Mouse (Mus musculus) kidney, postnatal 0 days (tissue): ENCODE measurements around the gene Fgfr2. TPM values are rescaled to one million over a fixed set of nuclear protein-coding genes. Genes with fewer than 3 reads are reported as not detected.
A peak's percentile ranks its signal among the peaks of the same experiment; 100 is the strongest.

Experiments used
- ATAC-seq: fragments of 200-750 bp; cut with Nextera tagmentation; replicated peaks from 2 replicates; pipeline ENCODE4 v1.8.0; 2017; ENCODE audit warnings: low read depth, moderate number of reproducible peaks, moderate TSS enrichment, moderate library complexity; ENCODE audit not compliant: low FRiP score
- DNase-seq: peaks from one replicate; pipeline ENCODE4 v3.0.0-alpha.2; 2016; ENCODE audit warnings: low spot score
- H3K27ac ChIP-seq: fragments of 300-500 bp; sonication (generic); 2 replicates; pipeline ENCODE4 v1.5.1; 2014; ENCODE audit warnings: mild to moderate bottlenecking
- H3K27me3 ChIP-seq: fragments of 300-500 bp; sonication (generic); 2 replicates; pipeline ENCODE4 v1.6.1; 2014; ENCODE audit warnings: low read length, mixed read lengths; ENCODE audit not compliant: insufficient read depth
- H3K36me3 ChIP-seq: fragments of 300-500 bp; sonication (generic); 2 replicates; pipeline ENCODE4 v1.6.1; 2014; ENCODE audit warnings: low read length, mixed read lengths; ENCODE audit not compliant: insufficient read depth
- H3K4me1 ChIP-seq: fragments of 300-500 bp; sonication (generic); replicated peaks from 2 replicates; pipeline ENCODE4 v1.6.1; 2014; ENCODE audit warnings: antibody characterized with exemption, low read length, mixed read lengths; ENCODE audit not compliant: insufficient read depth
- H3K4me2 ChIP-seq: fragments of 300-500 bp; sonication (generic); 2 replicates; pipeline ENCODE4 v1.6.1; 2014; ENCODE audit warnings: mild to moderate bottlenecking, low read length, moderate library complexity, mixed read lengths
- H3K4me3 ChIP-seq: fragments of 300-500 bp; sonication (generic); replicated peaks from 2 replicates; pipeline ENCODE4 v1.5.1; 2014; ENCODE audit warnings: low read depth, low read length
- H3K9ac ChIP-seq: fragments of 300-500 bp; sonication (generic); 2 replicates; pipeline ENCODE4 v1.6.1; 2014; ENCODE audit warnings: low read depth, low read length
- H3K9me3 ChIP-seq: fragments of 300-500 bp; sonication (generic); replicated peaks from 2 replicates; pipeline ENCODE4 v1.6.1; 2016; ENCODE audit warnings: low read length, inconsistent platforms, mixed read lengths
- CTCF ChIP-seq: IDR thresholded peaks from 2 replicates; pipeline ENCODE4 v1.5.1; 2016; ENCODE audit warnings: antibody characterized with exemption, low read depth, mild to moderate bottlenecking, moderate library complexity
- WGBS: fragments of 180-500 bp; shearing (Covaris S2); extraction: QIAGEN DNeasy Blood & Tissue Kit; methylation state at CpG from one replicate; pipeline ENCODE4 v1.1.7; 2014; 5-methylcytosine and 5-hydroxymethylcytosine counted together
- polyA plus RNA-seq: library from polyadenylated mRNA; unstranded; fragments of >200 nt; fragmentation: Nextera tagmentation; extraction: Ambion mirVana; gene quantifications from 2 replicates; pipeline ENCODE4 v1.2.1, GENCODE M21; 2015

The Fgfr2 gene
- polyA plus RNA-seq, 1 experiment from 2014 or later: 79.8 TPM

- Histone ChIP-seq H3K4me3 (peak overlapping the region; percentile 26), H3K27me3 (peaks cover 95% of the 10 kb centered on the region), H3K9me3 (no peaks in the 10 kb centered on the region), H3K9ac (no peak overlapping the region), H3K4me1 (peaks cover 15% of the 10 kb centered on the region; the same call in 1 of the 2 replicates), H3K27ac (no peak overlapping the region), H3K4me2 (peak overlapping the region; percentile 44), H3K36me3 (no peaks in the 10 kb centered on the region)
- WGBS: under 1% methylated on average over 39 of the region's 39 CpGs
- ATAC-seq (no peak), DNase-seq (no peak)
- no peak for TF ChIP-seq CTCF
These were observed 1569.4 kb downstream of the Fgfr2 start for GRCm38 (mm10) chr7:131553771-131554175.

- no peak for ATAC-seq
- H3K27ac ChIP-seq: no peak overlapping the region
- no peaks in the 10 kb centered on the region for H3K9me3 ChIP-seq
- no peak for DNase-seq
- peaks cover 15% of the 10 kb centered on the region; the same call in 1 of the 2 replicates for H3K4me1 ChIP-seq
- no peak for TF ChIP-seq CTCF
- under 1% methylated on average over 5 of the region's 5 CpGs for WGBS
- H3K4me2 ChIP-seq: no peak overlapping the region
- no peak overlapping the region for H3K9ac ChIP-seq
- H3K36me3 ChIP-seq: no peaks in the 10 kb centered on the region
- no peak overlapping the region for H3K4me3 ChIP-seq
- peaks cover 97% of the 10 kb centered on the region for H3K27me3 ChIP-seq
These were observed 1570.4 kb downstream of the Fgfr2 start for GRCm38 (mm10) chr7:131552781-131553180.

GRCm38 (mm10) chr7:131551931-131552741 is 1571.0 kb downstream of the Fgfr2 start:
- DNase-seq: no peak
- no peak overlapping the region for H3K4me2 ChIP-seq
- WGBS: 1% methylated on average over 42 of the region's 42 CpGs
- no peaks in the 10 kb centered on the region for H3K9me3 ChIP-seq
- no peak for ATAC-seq
- peaks cover 15% of the 10 kb centered on the region; the same call in 1 of the 2 replicates for H3K4me1 ChIP-seq
- no peak overlapping the region for H3K4me3 ChIP-seq
- no peaks in the 10 kb centered on the region for H3K36me3 ChIP-seq
- TF ChIP-seq CTCF: no peak
- H3K27ac ChIP-seq: no peak overlapping the region
- H3K27me3 ChIP-seq: peaks cover 96% of the 10 kb centered on the region
- no peak overlapping the region for H3K9ac ChIP-seq

- no peak for TF ChIP-seq CTCF
- Histone ChIP-seq H3K36me3 (no peaks in the 10 kb centered on the region), H3K4me2 (no peak overlapping the region), H3K27ac (no peak overlapping the region), H3K4me1 (peaks cover 15% of the 10 kb centered on the region; the same call in 1 of the 2 replicates), H3K27me3 (peaks cover 96% of the 10 kb centered on the region), H3K9me3 (no peaks in the 10 kb centered on the region), H3K4me3 (no peak overlapping the region), H3K9ac (no peak overlapping the region)
- DNase-seq (no peak), ATAC-seq (no peak)
- 2% methylated on average over 4 of the region's 4 CpGs for WGBS
These were observed 1571.7 kb downstream of the Fgfr2 start for GRCm38 (mm10) chr7:131551471-131551870.

GRCm38 (mm10) chr7:131548473-131548872 is 1574.7 kb downstream of the Fgfr2 start, which contains the start of gene Hmx2:
Gene Hmx2, plus strand, starts transcription at chr7:131548773.
- Histone ChIP-seq H3K27me3 (peaks cover 93% of the 10 kb centered on the region), H3K9ac (no peak within 1 kb of the TSS), H3K27ac (no peak within 1 kb of the TSS), H3K36me3 (no peaks in the 10 kb centered on the region), H3K9me3 (no peaks in the 10 kb centered on the region), H3K4me1 (peaks cover under 1% of the 10 kb centered on the region; the same call in 1 of the 2 replicates), H3K4me3 (no peak within 1 kb of the TSS), H3K4me2 (no peak within 1 kb of the TSS)
- TF ChIP-seq CTCF: no peak
- no peak for DNase-seq
- no peak for ATAC-seq
- WGBS: 5% methylated on average over 3 of the region's 3 CpGs

GRCm38 (mm10) chr7:131547481-131547880 is 1575.7 kb downstream of the Fgfr2 start:
- WGBS: 3% methylated on average over 5 of the region's 5 CpGs
- Histone ChIP-seq H3K4me3 (no peak overlapping the region), H3K27ac (no peak overlapping the region), H3K9me3 (no peaks in the 10 kb centered on the region), H3K4me1 (peaks cover 11% of the 10 kb centered on the region; the same call in 1 of the 2 replicates), H3K36me3 (no peaks in the 10 kb centered on the region), H3K9ac (no peak overlapping the region), H3K4me2 (no peak overlapping the region), H3K27me3 (peaks cover 93% of the 10 kb centered on the region)
- ATAC-seq: no peak
- no peak for DNase-seq
- TF ChIP-seq CTCF: no peak
